Mouse (Mus musculus) T-cell, adult 2 months (primary cell): ENCODE data around the gene Tent5d.

Experiments
- DNase-seq: peaks from one replicate; pipeline ENCODE4 v3.0.0; 2022; ENCODE audit warnings: low spot score

Tent5d gene

GRCm38 (mm10) chrX:107792290-107792689 lies at the start of gene Tent5d:
Gene Tent5d (plus strand): TSS chrX:107792590.
- no peak for DNase-seq

GRCm38 (mm10) chrX:107767896-107768295 lies 24.5 kb upstream of the Tent5d start:
- no peak for DNase-seq

- no peak for DNase-seq
Measured at GRCm38 (mm10) chrX:107790136-107790535, 2.3 kb upstream of the Tent5d start.

DNA sequence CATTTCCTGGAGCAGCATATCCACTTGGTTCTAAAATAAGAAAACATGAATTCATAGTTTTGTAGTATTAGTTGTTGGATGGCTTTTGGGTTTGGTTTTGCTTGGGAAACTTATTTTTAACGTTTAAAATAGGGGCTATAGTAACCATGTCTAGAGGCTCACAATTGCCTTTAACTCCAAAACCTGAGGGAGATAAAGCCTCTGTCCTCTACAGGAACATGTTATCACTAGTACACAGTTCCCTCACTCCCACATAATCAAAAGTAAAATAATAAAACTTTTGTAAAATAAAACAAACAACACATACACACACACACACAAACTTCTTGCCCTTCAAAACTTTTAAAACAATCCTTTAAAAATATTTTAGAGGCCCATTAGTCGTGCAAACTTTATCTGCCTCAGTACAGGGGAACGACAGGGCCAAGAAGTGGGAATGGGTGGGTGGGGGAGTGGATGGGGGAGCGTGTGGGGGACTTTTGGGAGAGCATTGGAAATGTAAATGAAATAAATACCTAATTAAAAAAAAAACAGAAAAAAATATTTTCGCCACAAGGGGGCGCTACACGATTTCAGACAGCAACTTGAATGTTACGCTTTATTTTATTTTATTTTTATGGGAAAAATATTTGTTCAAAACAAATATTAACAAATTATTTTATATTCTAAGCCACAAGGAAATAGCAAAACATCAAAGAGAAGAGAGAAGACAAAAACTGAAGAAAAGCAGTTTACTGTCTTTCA lies 1.5 kb upstream of the Tent5d start:
- no peak for DNase-seq

DNA sequence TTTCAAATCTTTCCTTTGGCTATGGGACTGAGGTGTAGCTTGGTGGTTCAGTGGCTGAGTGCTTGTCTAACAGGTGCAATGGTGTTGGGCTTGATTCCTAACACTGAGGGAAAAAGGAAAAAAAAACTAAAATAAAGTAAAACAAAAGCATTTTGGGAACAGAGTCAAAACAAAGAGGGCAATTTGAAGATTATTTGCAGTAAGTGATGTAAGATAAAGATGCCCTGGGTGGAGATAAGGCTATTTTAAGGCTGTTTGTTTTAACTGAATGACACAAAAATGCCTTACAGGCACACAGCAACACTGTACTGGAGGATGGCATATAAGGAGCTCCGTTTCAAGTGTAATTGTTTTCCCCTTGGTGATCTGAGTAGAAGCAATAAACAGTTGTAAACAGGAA lies 3.4 kb downstream of the Tent5d start:
- no peak for DNase-seq

DNA sequence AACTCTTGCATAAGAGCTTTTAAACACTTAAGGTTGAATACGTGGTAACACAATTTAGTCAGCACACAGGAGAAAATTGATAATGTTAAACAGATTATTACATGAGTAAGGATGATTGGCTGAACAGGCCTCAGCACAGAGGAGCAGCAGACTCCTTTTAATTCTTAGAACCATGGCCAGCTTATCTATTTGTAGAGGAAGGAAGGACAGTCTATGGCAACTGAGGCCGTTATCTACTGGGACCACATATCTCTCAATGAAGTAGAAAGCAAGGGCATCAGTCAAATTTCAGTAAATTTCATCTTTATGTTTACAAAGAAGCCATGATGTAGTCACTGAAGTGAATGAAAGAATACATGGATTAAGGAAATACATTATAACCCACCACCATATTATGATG lies 4.5 kb downstream of the Tent5d start:
- no peak for DNase-seq

DNA sequence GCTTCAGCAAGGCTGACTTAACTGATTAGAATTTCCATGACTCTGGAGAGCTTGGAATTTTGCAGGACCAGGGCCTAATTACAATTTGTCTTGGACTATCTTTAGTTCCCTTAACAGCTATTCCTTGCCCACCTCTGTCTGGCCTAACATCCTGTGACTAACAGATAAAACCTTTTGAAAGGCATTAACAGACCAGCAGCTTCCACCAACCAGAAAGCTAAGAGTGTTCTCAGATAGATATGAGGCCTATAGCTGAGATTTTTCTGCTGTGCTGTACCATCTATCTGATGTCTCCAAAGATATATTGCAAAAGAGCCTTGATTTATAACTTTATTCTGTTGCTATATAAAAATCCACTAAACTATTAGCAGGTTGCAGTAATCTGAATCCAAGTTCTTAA lies 19.7 kb downstream of the Tent5d start:
- DNase-seq, result no peak

- peak; percentile 2 for DNase-seq
Measured at GRCm38 (mm10) chrX:107815502-107816217, 23.3 kb downstream of the Tent5d start.

DNA sequence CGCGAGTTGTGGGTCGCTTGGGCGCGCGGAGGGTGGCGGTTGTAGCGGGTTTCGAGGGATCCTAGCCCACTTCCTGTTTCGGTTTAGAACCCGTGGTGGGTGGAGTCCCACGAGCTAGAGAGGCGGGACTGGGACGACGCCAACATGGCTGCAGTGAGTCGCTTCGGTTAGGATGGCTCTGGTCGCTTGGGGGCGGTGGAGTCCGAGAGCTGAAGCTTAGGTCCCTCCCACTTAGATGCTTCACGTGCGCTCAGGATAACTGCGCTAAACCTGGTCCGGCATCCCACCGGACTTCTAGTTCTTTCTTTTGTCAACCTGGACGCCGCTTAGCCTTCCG lies 23.8 kb downstream of the Tent5d start, which contains the start of gene 2610002M06Rik:
Gene 2610002M06Rik, minus strand, starts transcription at position 117 of the 337 bp plus-strand sequence.
- DNase-seq, result peak; percentile 85

- no peak for DNase-seq
Measured at GRCm38 (mm10) chrX:107816726-107817125, 24.3 kb downstream of the Tent5d start.

DNA sequence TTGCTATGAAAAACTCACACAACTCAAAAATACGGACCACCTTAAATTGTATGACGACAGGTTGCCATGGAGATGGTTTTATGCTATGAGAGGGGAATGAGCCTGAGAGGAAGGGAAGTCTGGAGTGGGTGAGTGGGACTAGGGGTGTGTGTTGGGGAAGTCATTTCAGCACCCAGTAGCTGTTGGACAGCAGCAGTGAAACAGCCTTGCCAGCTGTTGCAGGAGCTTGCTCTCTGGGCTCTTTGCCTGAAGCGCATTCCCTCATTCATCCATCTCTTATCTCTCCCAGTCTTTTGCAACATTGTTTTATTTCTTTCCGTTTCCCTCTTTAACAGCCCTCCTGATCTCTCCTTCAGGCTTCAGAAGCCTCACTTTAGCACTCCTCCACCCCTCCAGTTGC lies 65.8 kb downstream of the Tent5d start:
- no peak for DNase-seq
